Mouse (Mus musculus) embryonic fibroblast, embryonic 13.5 days (primary cell): ENCODE measurements at regions not wholly inside any gene's neighbourhood (a gene's known extent, or its start where the extent isn't known, plus 50 kb on each side); places are given as distances from the start of the nearest gene placed in this dataset.
A peak's percentile ranks its signal among the peaks of the same experiment; 100 is the strongest.

Source experiments
- H3K27ac ChIP-seq: 2 replicates; pipeline ENCODE4 v1.5.1; 2012; ENCODE audit warnings: low read length, control low read depth, inconsistent platforms; ENCODE audit not compliant: insufficient read depth
- H3K4me1 ChIP-seq: 2 replicates; pipeline ENCODE4 v1.6.1; 2011; ENCODE audit warnings: low read length; ENCODE audit not compliant: control insufficient read depth, insufficient read depth
- H3K4me3 ChIP-seq: 2 replicates; pipeline ENCODE4 v1.5.1; 2011; ENCODE audit warnings: mild to moderate bottlenecking, control low read depth, low read length; ENCODE audit not compliant: insufficient read depth
- CTCF ChIP-seq: IDR thresholded peaks from 2 replicates; pipeline ENCODE4 v1.5.1; 2011; ENCODE audit warnings: mild to moderate bottlenecking, control low read depth, low read length, moderate library complexity, borderline replicate concordance; ENCODE audit not compliant: insufficient read depth
- POLR2A ChIP-seq: IDR thresholded peaks from 2 replicates; pipeline ENCODE4 v1.6.1; 2011; ENCODE audit warnings: low read depth, mild to moderate bottlenecking, control low read depth, low read length, moderate library complexity

DNA sequence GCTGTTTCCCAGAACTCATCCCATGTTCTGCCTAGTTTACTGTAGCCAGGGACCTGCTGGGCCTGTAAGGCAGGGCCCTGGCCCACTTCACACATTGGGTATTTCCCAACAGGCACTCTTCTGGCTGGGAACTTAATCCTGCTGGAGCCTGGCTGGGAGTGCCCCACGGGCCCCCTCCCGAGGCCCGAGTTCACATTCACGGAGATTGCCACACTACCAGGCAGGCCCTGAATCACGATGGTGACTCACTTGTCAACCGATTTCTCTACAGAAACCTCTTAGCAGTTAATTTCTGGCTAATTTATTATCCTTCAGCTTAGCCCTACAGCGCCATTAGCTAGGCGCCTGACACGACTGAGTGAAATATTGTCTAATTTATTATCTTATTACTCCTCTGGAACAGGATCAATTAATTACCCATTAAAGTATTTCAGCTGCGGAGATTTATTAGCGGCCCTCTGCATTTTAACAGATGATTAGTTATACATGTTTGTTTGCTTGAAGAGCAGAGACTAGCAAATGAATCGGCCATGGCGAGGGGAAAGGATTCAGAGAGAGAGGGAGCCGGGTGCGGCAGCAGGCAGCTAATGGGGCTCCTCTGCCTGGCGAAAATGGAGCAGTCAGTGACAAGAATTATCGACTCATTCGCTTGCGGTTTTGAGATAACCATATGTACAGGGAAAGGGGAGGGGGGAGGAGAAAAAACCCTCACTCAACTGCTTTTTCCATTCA lies 229.7 kb upstream of the Zfp703 start:
- TF ChIP-seq POLR2A (no peak), CTCF (no peak)
- H3K27ac ChIP-seq: peak overlapping the region; percentile 48
- no peak overlapping the region for H3K4me3 ChIP-seq
- H3K4me1 ChIP-seq: 0 out of 2 replicates have a peak, but pooled peaks cover 3% of the 10 kb centered on the region

DNA sequence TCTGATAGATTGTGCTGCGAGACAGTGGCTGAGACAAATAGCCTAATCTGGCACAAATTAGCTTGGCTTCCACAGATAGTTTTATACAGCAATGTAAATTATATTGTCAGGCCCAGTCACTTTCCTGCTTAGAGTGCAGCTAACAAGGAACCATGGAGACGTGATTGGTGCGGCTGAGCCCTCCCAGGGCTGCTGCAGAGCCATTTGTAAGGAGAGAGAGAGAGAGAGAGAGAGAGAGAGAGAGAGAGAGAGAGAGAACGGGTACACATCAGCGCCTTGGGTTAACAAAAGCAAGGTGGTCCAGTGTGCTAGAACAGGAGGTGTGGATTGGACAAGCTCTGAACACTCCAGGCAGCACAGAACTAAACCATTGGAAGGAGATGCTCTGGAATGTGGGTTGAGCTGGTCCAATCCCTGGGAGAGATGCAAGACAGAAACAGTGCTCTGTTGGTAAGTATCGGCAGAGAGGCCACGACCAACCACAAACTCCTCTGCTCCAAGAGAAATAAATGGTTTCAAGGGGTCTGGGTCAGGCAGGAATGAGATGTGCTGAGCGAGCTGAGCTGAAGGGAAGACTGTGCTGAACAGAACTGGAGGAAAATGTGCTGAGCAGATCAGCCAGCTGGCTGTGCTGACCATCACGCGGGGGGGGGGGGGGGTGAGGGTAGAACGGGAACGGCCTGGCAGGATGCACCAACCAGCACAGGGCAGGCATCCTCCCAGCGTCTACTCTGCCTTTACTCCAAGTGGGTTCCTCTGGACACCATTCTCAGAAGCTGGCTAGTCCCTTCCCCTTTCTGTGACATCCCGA lies 228.8 kb upstream of the Zfp703 start:
- Histone ChIP-seq H3K27ac (peak overlapping the region; percentile 23; the same call in 1 of the 2 replicates), H3K4me3 (no peak overlapping the region), H3K4me1 (0 out of 2 replicates have a peak, but pooled peaks cover 3% of the 10 kb centered on the region)
- TF ChIP-seq POLR2A (no peak), CTCF (no peak)

DNA sequence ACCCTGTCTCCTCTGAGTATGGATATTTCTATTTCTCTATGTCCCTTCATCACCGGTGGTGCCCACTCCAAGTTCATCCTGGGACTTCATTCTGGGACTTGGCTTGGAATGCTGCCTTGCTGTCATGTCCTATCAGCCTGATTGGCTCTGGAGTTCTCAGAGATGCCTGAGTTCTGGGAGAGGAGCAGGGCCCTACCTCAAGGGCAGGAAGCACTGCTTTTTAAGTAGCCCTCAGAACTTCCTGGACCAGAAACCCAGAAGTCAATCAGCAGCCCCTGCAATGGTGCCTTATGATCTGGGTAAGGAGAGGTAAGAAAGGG lies 228.2 kb upstream of the Zfp703 start:
- H3K4me1 ChIP-seq: 0 out of 2 replicates have a peak, but pooled peaks cover 3% of the 10 kb centered on the region
- TF ChIP-seq POLR2A: no peak
- TF ChIP-seq CTCF: no peak
- H3K27ac ChIP-seq: no peak overlapping the region
- no peak overlapping the region for H3K4me3 ChIP-seq

GRCm38 (mm10) chr8:26750120-26750519 lies 227.0 kb upstream of the Zfp703 start:
- H3K27ac ChIP-seq: no peak overlapping the region
- no peak overlapping the region for H3K4me3 ChIP-seq
- 0 out of 2 replicates have a peak, but pooled peaks cover 3% of the 10 kb centered on the region for H3K4me1 ChIP-seq
- TF ChIP-seq POLR2A (no peak), CTCF (no peak)

GRCm38 (mm10) chr8:26751651-26752050 lies 225.5 kb upstream of the Zfp703 start:
- 0 out of 2 replicates have a peak, but pooled peaks cover 3% of the 10 kb centered on the region for H3K4me1 ChIP-seq
- no peak overlapping the region for H3K4me3 ChIP-seq
- H3K27ac ChIP-seq: no peak overlapping the region
- TF ChIP-seq POLR2A: no peak
- no peak for TF ChIP-seq CTCF

GRCm38 (mm10) chr8:26756452-26756851 lies 220.7 kb upstream of the Zfp703 start:
- H3K27ac ChIP-seq: no peak overlapping the region
- no peak for TF ChIP-seq CTCF
- H3K4me3 ChIP-seq: no peak overlapping the region
- no peaks in the 10 kb centered on the region for H3K4me1 ChIP-seq

- Histone ChIP-seq H3K27ac (no peak overlapping the region), H3K4me3 (no peak overlapping the region), H3K4me1 (no peaks in the 10 kb centered on the region)
- no peak for TF ChIP-seq POLR2A
- TF ChIP-seq CTCF: no peak
Measured at GRCm38 (mm10) chr8:26760726-26761125, 216.4 kb upstream of the Zfp703 start.

DNA sequence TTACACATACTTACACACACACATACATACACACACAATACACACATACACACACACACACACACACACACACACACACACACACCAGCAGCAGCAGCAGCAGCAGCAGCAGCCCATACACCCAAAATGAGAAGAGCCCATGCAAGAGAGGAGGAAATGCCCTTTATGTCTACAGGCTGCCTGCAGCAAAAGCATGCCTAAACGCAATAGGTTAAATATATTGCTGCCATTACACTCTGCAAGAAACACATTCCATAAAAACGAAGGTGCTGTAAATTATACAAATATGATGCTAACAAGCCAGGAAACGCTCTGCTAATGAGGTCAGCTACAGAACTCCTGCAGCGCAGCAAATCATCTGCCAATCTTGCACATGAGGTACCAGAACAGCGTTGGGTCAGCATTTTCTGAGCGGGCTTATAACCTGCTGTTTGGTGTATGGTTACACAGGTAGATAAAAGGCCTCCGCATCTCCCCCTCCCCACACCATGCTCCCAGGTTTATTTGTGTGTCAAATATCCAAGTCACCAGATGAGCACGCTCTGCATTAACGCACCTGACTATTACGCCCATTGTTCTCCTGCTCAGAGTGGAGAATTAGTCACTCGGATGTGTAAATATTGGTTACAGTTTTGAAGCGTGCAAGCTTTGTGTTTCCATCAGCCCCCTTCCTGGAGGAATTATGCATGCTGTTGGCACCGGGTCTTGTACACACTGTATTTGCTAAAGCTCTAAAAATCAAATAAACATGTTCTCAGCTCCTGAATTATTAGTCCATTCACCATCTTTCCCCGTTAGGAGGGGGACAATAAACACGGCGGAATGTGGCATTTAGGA lies 214.0 kb upstream of the Zfp703 start:
- H3K4me1 ChIP-seq: no peaks in the 10 kb centered on the region
- TF ChIP-seq CTCF (no peak), POLR2A (no peak)
- no peak overlapping the region for H3K4me3 ChIP-seq
- no peak overlapping the region for H3K27ac ChIP-seq

DNA sequence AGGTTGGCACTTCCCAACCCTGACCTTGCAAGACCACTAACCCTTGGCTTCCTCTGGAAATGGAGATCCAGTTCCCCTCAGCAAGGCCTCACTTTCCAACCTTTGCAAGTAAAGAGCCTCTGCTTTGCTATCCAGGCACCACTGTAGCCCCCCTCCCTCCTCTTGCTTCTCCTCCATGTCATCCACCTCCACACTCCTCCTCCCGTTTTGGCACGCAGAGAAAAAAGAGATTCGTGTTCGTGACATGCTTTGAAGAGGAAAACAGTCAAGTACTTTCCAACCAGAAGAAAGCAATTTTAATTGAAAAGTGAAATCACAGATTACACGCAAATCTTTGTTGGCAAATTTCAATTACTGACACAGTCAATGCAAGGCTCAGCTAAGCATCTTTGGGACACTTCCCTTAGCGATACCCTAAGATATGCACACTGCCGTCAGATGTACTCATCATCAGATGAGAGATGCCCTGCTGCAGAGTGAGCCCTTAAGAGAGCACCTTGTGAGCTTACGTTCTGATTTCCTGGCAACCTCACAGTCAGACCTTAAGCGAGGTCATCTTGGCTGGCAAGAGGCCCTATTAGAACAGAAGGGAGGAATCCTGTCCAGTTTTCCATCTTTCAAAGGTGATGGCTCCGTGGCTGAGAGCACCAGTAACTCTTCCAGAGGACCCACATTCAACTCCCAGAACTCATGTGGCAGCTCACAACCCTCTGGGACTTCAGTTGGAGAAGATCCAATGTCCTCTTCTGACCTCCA lies 208.5 kb upstream of the Zfp703 start:
- TF ChIP-seq CTCF: no peak
- no peaks in the 10 kb centered on the region for H3K4me1 ChIP-seq
- no peak overlapping the region for H3K27ac ChIP-seq
- H3K4me3 ChIP-seq: no peak overlapping the region
